Mouse (Mus musculus): ENCODE data around the gene Reg2.

DNA sequence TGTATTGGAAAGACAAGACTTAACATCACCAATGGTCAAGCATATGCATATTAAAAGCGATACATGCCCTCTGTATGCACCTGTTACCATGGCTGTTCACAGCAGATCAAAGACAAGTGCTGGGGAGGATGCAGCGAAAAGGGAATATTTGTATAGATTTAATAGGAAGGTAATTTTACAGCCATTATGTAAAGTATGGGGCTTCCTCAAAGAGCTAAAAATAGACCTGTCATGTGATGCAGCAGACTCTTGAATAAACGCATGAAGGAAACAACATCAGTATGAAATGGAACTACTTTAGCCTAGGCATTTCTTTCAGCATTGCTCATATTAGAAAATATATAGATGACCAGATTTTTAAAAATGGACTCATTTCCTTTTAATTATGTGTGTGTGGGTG is 9.8 kb upstream of the Reg2 start:
- TF ChIP-seq CTCF (IDR thresholded peaks at IDR 0.05; ENCODE audit: borderline replicate concordance, extremely low read depth, insufficient read depth, insufficient read length) (no peak), POLR2A (IDR thresholded peaks at IDR 0.05; ENCODE audit: borderline replicate concordance, extremely low read depth, insufficient read depth, insufficient read length, poor library complexity, severe bottlenecking) (no peak)
